Mouse (Mus musculus) limb, embryonic 14.5 days (tissue): Measurements from ENCODE around the gene Ash1l. TPM values are rescaled to one million over a fixed set of nuclear protein-coding genes. Genes with fewer than 3 reads are reported as not detected.
A peak's percentile ranks its signal among the peaks of the same experiment; 100 is the strongest.

Experiments
- ATAC-seq: fragments of 200-750 bp; cut with Nextera tagmentation; 2 replicates; pipeline ENCODE4 v1.8.0; 2017; ENCODE audit warnings: low read depth, moderate number of reproducible peaks, moderate TSS enrichment; ENCODE audit not compliant: low FRiP score
- DNase-seq: peaks from one replicate; pipeline ENCODE4 v3.0.0-alpha.2; 2015; ENCODE audit warnings: low spot score
- H3K27ac ChIP-seq: fragments of 300-500 bp; sonication (generic); replicated peaks from 2 replicates; pipeline ENCODE4 v1.5.1; 2014; ENCODE audit warnings: low read depth, mild to moderate bottlenecking, low read length, moderate library complexity, mixed read lengths
- H3K27me3 ChIP-seq: fragments of 300-500 bp; sonication (generic); 2 replicates; pipeline ENCODE4 v1.6.1; 2014; ENCODE audit warnings: low read length, mixed read lengths; ENCODE audit not compliant: control insufficient read depth, insufficient read depth
- H3K36me3 ChIP-seq: fragments of 300-500 bp; sonication (generic); 2 replicates; pipeline ENCODE4 v1.6.1; 2014; ENCODE audit warnings: mild to moderate bottlenecking, low read length, moderate library complexity, mixed read lengths; ENCODE audit not compliant: control insufficient read depth, insufficient read depth
- H3K4me1 ChIP-seq: fragments of 300-500 bp; sonication (generic); 2 replicates; pipeline ENCODE4 v1.6.1; 2014; ENCODE audit warnings: antibody characterized with exemption, low read length, mixed read lengths; ENCODE audit not compliant: control insufficient read depth, insufficient read depth
- H3K4me2 ChIP-seq: fragments of 300-500 bp; sonication (generic); replicated peaks from 2 replicates; pipeline ENCODE4 v1.6.1; 2014; ENCODE audit warnings: low read depth, mild to moderate bottlenecking, low read length, moderate library complexity; ENCODE audit not compliant: severe bottlenecking
- H3K4me3 ChIP-seq: fragments of 300-500 bp; sonication (generic); replicated peaks from 2 replicates; pipeline ENCODE4 v1.5.1; 2014; ENCODE audit warnings: low read length
- H3K9ac ChIP-seq: fragments of 300-500 bp; sonication (generic); 2 replicates; pipeline ENCODE4 v1.6.1; 2014; ENCODE audit warnings: mild to moderate bottlenecking, low read depth, low read length, moderate library complexity; ENCODE audit not compliant: severe bottlenecking
- H3K9me3 ChIP-seq: fragments of 300-500 bp; sonication (generic); 2 replicates; pipeline ENCODE4 v1.6.1; 2016; ENCODE audit warnings: low read length; ENCODE audit not compliant: control insufficient read depth
- POLR2A ChIP-seq: fragments of 200-500 bp; IDR thresholded peaks from 2 replicates; pipeline ENCODE4 v1.8.0; 2012; ENCODE audit warnings: inconsistent platforms, mild to moderate bottlenecking, moderate library complexity, borderline replicate concordance; ENCODE audit not compliant: insufficient read depth, insufficient read length; ENCODE audit errors: extremely low read depth
- whole genome bisulfite sequencing: fragments of 180-500 bp; shearing (Covaris S2); extraction: QIAGEN DNeasy Blood & Tissue Kit; methylation state at CpG from one replicate; pipeline ENCODE4 v1.1.7; 2014; 5-methylcytosine and 5-hydroxymethylcytosine counted together
- polyA plus RNA-seq, 2 experiments: library from polyadenylated mRNA; depleted of rRNA in 1 of 2; stranded (reverse) in 1 of 2; unstranded in 1 of 2; fragments of >200 nt; fragmentation: Nextera tagmentation in 1 of 2; extraction: Ambion mirVana in 1 of 2; gene quantifications; 2 replicates each; pipeline versions ENCODE4 v1.2.1 to v1.2.3; 2012 to 2014

Gene Ash1l
- polyA plus RNA-seq, 2 experiments = 21.1 to 21.5 TPM

DNA sequence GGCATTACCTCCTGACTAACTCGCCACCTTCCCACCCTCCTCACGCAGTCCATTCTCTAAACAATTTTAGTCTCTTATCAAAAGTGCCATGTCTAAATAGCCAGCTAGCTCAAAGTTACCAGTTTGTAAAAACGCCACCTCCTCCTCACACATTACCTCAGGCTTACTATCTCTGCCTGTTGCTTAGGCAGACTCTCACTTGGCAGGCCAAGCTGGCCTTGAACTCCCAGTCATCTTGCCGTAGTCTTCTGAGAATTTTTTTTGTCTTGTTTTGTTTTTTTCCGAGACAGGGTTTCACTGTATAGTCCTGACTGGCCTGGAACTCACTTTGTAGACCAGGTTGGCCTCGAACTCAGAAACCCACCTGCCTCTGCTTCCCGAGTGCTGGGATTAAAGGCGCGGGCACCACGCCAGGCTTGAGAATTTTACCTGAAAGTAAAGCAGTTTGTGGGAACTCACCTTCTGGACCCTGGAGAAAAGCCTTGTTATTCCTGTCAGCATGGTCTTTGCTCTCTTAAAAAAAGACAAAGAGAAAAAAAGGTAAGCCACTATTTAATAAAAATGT, 8.0 kb upstream of the Ash1l start:
- no peak for DNase-seq
- Histone ChIP-seq H3K4me2 (no peak overlapping the region), H3K4me3 (no peak overlapping the region), H3K4me1 (no peaks in the 10 kb centered on the region), H3K36me3 (peaks cover 44% of the 10 kb centered on the region), H3K9ac (no peak overlapping the region), H3K9me3 (no peaks in the 10 kb centered on the region), H3K27me3 (no peaks in the 10 kb centered on the region), H3K27ac (no peak overlapping the region)
- no peak for ATAC-seq
- TF ChIP-seq POLR2A = no peak
- WGBS = 91% methylated on average over 10 of the region's 10 CpGs

DNA sequence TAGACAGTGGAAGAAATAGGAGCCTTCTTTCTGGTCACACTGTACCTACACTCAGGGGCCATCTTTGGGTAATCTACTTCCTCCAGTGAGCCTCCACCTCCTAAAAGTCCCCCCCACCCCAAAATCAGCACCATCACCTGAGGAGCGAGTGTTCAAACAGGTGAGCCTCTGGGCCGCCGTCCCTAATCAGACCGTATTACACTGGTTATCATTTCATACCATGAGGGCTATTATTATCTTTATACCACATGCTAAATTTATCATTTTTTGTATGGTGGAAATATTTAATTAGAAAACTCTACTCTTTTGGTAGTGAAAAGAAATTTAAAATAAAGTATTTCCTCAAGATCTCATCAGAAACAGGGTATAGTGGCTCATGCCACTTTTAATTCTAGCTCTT, 6.3 kb upstream of the Ash1l start:
- Histone ChIP-seq H3K36me3 (peaks cover 28% of the 10 kb centered on the region), H3K4me3 (no peak overlapping the region), H3K4me1 (peaks cover 13% of the 10 kb centered on the region), H3K9ac (no peak overlapping the region), H3K27me3 (no peaks in the 10 kb centered on the region), H3K9me3 (no peaks in the 10 kb centered on the region), H3K27ac (no peak overlapping the region), H3K4me2 (no peak overlapping the region)
- DNase-seq (no peak), ATAC-seq (no peak)
- 87% methylated on average over 4 of the region's 4 CpGs for WGBS
- no peak for TF ChIP-seq POLR2A

DNA sequence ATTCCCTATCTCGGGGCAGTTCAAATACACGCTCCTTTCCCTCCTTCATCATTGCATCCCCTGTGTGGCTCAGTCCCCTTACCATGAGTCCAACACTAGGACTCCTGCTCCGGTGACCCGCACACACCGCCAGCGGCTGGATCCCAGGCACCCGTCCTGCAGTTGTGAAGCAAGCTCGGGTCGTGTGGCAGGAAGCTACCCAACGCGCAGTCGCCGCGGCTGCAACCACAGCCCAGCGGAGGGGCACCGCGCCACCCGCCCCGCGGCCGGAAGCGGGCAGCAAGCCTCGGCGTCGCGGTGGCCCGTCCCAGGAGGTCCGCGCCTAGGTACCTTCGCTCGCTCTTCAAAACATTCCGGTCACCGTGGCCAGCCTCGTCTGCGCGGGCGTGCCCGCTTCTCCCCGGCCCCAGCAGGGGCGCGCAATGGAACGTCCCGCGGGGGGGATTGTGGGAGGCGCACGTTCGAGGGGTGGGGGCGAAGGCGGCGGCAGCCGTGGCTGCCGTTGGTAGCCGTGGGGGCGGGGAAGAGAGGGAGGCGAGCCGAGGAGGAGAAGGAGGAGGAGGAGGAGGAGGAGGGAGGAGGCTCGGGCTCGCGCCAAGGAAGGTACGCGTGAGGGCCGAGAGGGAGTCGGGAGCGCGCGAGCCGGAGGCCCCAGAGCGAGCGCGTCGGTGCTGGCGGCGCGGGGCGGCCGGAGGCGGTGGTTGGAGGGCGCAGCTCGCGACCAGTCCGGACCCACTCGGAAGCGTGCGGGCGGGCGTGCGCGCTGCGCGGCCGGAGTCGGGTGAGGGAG, 441 bp upstream of the Ash1l start:
- under 1% methylated on average over 73 of the region's 92 CpGs for WGBS
- H3K4me1 ChIP-seq = peaks cover 16% of the 10 kb centered on the region
- ATAC-seq = peak; percentile 92

DNA sequence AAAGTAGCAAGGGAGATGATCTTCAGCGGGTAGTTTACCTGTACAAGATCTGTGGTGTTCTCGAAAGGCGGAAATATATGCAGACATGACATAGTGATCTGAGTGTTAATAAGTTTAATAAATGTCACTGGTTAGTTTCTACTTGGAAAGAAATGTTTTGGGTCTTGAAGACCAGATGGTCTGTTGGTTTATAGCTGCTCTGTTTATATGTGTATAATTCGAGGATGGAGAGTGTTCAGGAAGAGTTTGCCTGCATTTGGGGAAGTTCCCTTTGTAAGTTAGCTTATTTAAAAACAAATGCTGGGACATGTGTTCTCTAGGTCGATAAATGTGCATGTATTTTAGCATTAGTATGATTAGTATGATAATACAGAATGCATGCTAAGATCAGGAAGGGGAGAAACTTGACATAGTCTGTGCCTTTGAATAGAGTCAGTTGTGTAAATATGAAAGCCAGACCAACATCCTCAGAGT, 942 bp downstream of the Ash1l start:
- H3K9ac ChIP-seq = peak overlapping the region; percentile 96
- H3K4me3 ChIP-seq = peak overlapping the region; percentile 86
- H3K4me1 ChIP-seq = peaks cover 16% of the 10 kb centered on the region
- peak overlapping the region; percentile 71 for H3K4me2 ChIP-seq
- ATAC-seq = no peak
- H3K27ac ChIP-seq = peak overlapping the region; percentile 99
- no peak for TF ChIP-seq POLR2A
- H3K9me3 ChIP-seq = no peaks in the 10 kb centered on the region
- H3K36me3 ChIP-seq = no peaks in the 10 kb centered on the region
- DNase-seq = no peak
- under 1% methylated on average over 5 of the region's 5 CpGs for WGBS
- H3K27me3 ChIP-seq = no peaks in the 10 kb centered on the region

More for the DNA sequence above, 441 bp upstream of the Ash1l start:
- DNase-seq = peak; percentile 91
- peak overlapping the region; percentile 86 for H3K4me3 ChIP-seq
- peak overlapping the region; percentile 96 for H3K9ac ChIP-seq
- no peaks in the 10 kb centered on the region for H3K27me3 ChIP-seq
- no peak; the same call in 1 of the 2 replicates for TF ChIP-seq POLR2A
- no peaks in the 10 kb centered on the region for H3K36me3 ChIP-seq
- H3K27ac ChIP-seq = peak overlapping the region; percentile 99
- H3K4me2 ChIP-seq = peak overlapping the region; percentile 61
- no peaks in the 10 kb centered on the region for H3K9me3 ChIP-seq

DNA sequence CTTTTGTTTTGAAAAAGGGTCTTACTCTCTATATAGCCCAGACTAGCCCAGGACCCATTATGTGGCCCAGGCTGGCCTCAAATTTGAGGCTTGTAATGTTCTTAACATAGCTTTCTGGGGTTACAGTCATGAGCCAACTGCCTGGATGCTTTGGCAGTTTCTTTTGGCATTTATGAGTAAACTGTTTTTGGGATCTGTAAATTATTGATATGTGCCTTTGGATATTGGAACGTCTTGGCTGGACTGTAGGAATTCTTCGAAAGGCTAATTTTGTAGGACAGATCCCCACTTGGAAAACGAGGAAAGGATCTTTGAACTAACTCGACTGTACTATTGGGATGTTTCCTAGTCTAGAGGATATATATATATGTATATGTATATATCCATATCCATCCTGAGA, 2.8 kb downstream of the Ash1l start:
- TF ChIP-seq POLR2A = no peak
- 84% methylated on average over 4 of the region's 4 CpGs for WGBS
- DNase-seq = no peak

More for the DNA sequence above, 2.8 kb downstream of the Ash1l start:
- H3K4me2 ChIP-seq = no peak overlapping the region
- no peaks in the 10 kb centered on the region for H3K36me3 ChIP-seq
- ATAC-seq = no peak
- H3K4me1 ChIP-seq = peaks cover 12% of the 10 kb centered on the region
- no peaks in the 10 kb centered on the region for H3K9me3 ChIP-seq
- no peak overlapping the region for H3K27ac ChIP-seq
- no peak overlapping the region for H3K4me3 ChIP-seq
- no peaks in the 10 kb centered on the region for H3K27me3 ChIP-seq
- H3K9ac ChIP-seq = no peak overlapping the region
